Mouse (Mus musculus) G1E (cell line): ENCODE measurements at regions not wholly inside any gene's neighbourhood (a gene's known extent, or its start where the extent isn't known, plus 50 kb on each side); places are given as distances from the start of the nearest gene placed in this dataset.

ENCODE experiments used
- CTCF ChIP-seq: IDR thresholded peaks from 2 replicates; pipeline ENCODE4 v1.5.1; 2012; ENCODE audit warnings: low read depth, low read length, inconsistent platforms, mixed read lengths
- GATA1 ChIP-seq: IDR thresholded peaks from 2 replicates; pipeline ENCODE4 v1.6.1; 2012; ENCODE audit warnings: borderline replicate concordance, low read length, inconsistent platforms, mixed read lengths
- GATA2 ChIP-seq: IDR thresholded peaks from 2 replicates; pipeline ENCODE4 v1.6.1; 2012; ENCODE audit warnings: low read depth, low read length, inconsistent platforms, borderline replicate concordance
- POLR2AphosphoS5 ChIP-seq: IDR thresholded peaks from 2 replicates; pipeline ENCODE4 v1.6.1; 2012; ENCODE audit warnings: low read depth, low read length, inconsistent platforms; ENCODE audit not compliant: insufficient replicate concordance
- TAL1 ChIP-seq: conservative IDR thresholded peaks from 2 replicates; pipeline ENCODE4 v1.6.1; 2012; ENCODE audit warnings: low read depth, low read length, inconsistent platforms, mixed read lengths

- no peak for TF ChIP-seq CTCF
- no peak for TF ChIP-seq TAL1
- TF ChIP-seq POLR2AphosphoS5: no peak
- TF ChIP-seq GATA1: no peak
- TF ChIP-seq GATA2: no peak
These were observed 125.8 kb upstream of the Smim15 start for GRCm38 (mm10) chr13:107918478-107918877.
